Mouse (Mus musculus) cerebellum, adult 2 months (tissue): ENCODE data around the gene Mfsd6.

Source experiments
- CTCF ChIP-seq: fragments of 200-500 bp; IDR thresholded peaks from 2 replicates; pipeline ENCODE4 v1.5.1; 2011; ENCODE audit warnings: low read depth, mild to moderate bottlenecking, control low read depth, low read length, moderate library complexity, borderline replicate concordance; ENCODE audit not compliant: insufficient read depth
- POLR2A ChIP-seq: fragments of 200-500 bp; IDR thresholded peaks from 2 replicates; pipeline ENCODE4 v1.6.1; 2011; ENCODE audit warnings: low read length, control low read depth, borderline replicate concordance; ENCODE audit not compliant: insufficient read depth

DNA sequence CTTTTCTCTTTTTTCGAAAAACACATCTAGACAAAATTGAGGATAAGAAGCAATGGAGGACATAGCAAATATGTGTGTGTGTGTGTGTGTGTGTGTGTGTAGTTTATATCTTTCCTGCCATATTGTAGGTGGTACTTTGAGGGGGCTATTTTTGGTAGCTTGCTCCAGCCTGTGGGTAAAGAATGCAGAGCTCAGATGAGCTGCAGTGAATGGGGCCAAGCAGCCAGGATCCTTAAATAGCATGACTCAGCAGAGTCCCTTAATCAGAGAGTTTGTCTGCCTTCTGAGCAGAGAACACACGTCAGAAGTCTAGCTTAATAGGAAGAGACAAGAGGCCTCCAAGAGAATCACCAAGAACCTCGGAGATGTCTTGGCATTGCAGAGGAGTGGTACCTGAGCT, 25.4 kb upstream of the Mfsd6 start:
- TF ChIP-seq POLR2A (no peak), CTCF (no peak)
